Mouse (Mus musculus): Measurements from ENCODE around the gene Zfp128. TPM values are rescaled to one million over a fixed set of nuclear protein-coding genes. Genes with fewer than 3 reads are reported as not detected.
"Not testable (repeated sequence)": the region's sequence is repeated elsewhere in the genome, so short reads cannot be mapped to it uniquely, and the experiment has no call there.

Zfp128 gene
- polyA plus RNA-seq, 1 experiment from 2014 or later = 4.7 TPM

DNA sequence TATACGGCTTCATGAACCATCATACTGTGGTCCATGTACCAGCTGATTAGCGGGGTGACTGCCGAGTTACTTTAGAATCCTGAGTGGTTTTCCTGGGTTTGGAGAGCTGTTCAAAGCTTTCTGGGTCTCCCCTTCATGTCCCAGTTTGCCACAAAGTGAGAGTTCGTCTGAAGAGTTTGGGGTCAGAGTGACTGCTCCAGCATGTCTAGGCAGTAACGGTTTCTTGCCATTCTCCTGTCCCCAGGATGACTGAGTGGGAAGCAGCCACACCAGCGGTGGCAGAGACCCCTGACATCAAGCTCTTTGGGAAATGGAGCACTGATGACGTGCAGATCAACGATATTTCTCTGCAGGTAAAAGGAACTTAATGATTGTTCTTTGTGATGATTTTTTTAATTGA lies 41.8 kb downstream of the Zfp128 start:
- 2% methylated on average over 8 of the region's 8 CpGs for WGBS
- TF ChIP-seq CTCF (IDR thresholded peaks at IDR 0.05; ENCODE audit: low read depth) = no peak
- ATAC-seq (ENCODE audit: insufficient read depth) (no peak), DNase-seq (no peak)
- Histone ChIP-seq H3K27me3 (ENCODE audit: insufficient read depth, low read length) (no peaks in the 10 kb centered on the region), H3K9me3 (ENCODE audit: low read depth, low read length) (no peaks in the 10 kb centered on the region), H3K4me1 (ENCODE audit: insufficient read depth) (peaks cover 9% of the 10 kb centered on the region), H3K9ac (peak overlapping the region; percentile 75), H3K4me2 (peak overlapping the region; percentile 97), H3K27ac (ENCODE audit: low read depth) (no peak overlapping the region), H3K4me3 (ENCODE audit: low read depth, low read length) (peak overlapping the region; percentile 91), H3K36me3 (ENCODE audit: insufficient read depth) (peaks cover 41% of the 10 kb centered on the region)

DNA sequence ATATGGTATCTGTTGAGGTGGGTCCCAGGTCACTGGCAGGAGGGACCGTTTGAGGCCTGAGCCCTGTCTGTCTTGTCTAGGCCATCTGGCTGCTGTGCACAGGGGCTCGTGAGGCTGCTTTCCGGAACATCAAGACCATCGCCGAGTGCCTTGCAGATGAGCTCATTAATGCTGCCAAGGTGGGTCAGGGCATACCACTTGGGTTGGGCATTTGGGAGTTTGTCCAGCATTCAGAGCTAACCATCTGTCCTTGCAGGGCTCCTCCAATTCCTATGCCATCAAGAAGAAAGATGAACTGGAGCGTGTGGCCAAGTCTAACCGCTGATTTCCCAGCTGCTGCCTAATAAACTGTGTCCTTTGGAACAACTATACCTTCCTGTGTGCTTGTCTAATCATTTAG lies 45.3 kb downstream of the Zfp128 start:
- WGBS = 76% methylated on average over 7 of the region's 7 CpGs
- Histone ChIP-seq H3K9me3 (ENCODE audit: low read depth, low read length) (no peaks in the 10 kb centered on the region), H3K9ac (no peak overlapping the region), H3K4me1 (ENCODE audit: insufficient read depth) (peaks cover 9% of the 10 kb centered on the region), H3K4me3 (ENCODE audit: low read depth, low read length) (no peak overlapping the region), H3K27me3 (ENCODE audit: insufficient read depth, low read length) (0 out of 2 replicates have a peak, but pooled peaks cover 4% of the 10 kb centered on the region), H3K27ac (ENCODE audit: low read depth) (no peak overlapping the region), H3K36me3 (ENCODE audit: insufficient read depth) (peaks cover 46% of the 10 kb centered on the region), H3K4me2 (no peak overlapping the region)
- TF ChIP-seq CTCF (IDR thresholded peaks at IDR 0.05; ENCODE audit: low read depth) = no peak
- ATAC-seq (ENCODE audit: insufficient read depth) (no peak), DNase-seq (no peak)

GRCm38 (mm10) chr7:12927191-12927680 lies 46.3 kb downstream of the Zfp128 start, which contains the start of gene Rnf225:
Gene Rnf225 (plus strand): TSS chr7:12927416.
- Histone ChIP-seq H3K4me3 (ENCODE audit: low read depth, low read length) (peak within 1 kb of the TSS; percentile 36), H3K27ac (ENCODE audit: low read depth) (no peak within 1 kb of the TSS), H3K9me3 (ENCODE audit: low read depth, low read length) (no peaks in the 10 kb centered on the region), H3K4me1 (ENCODE audit: insufficient read depth) (peaks cover 9% of the 10 kb centered on the region), H3K9ac (peak within 1 kb of the TSS; percentile 52), H3K36me3 (ENCODE audit: insufficient read depth) (peaks cover 46% of the 10 kb centered on the region), H3K27me3 (ENCODE audit: insufficient read depth, low read length) (0 out of 2 replicates have a peak, but pooled peaks cover 4% of the 10 kb centered on the region), H3K4me2 (peak within 1 kb of the TSS; percentile 66)
- DNase-seq (peak; percentile 72), ATAC-seq (ENCODE audit: insufficient read depth) (peak; percentile 30)
- TF ChIP-seq CTCF (IDR thresholded peaks at IDR 0.05; ENCODE audit: low read depth) = no peak
- 22% methylated on average over 8 of the region's 8 CpGs for WGBS

DNA sequence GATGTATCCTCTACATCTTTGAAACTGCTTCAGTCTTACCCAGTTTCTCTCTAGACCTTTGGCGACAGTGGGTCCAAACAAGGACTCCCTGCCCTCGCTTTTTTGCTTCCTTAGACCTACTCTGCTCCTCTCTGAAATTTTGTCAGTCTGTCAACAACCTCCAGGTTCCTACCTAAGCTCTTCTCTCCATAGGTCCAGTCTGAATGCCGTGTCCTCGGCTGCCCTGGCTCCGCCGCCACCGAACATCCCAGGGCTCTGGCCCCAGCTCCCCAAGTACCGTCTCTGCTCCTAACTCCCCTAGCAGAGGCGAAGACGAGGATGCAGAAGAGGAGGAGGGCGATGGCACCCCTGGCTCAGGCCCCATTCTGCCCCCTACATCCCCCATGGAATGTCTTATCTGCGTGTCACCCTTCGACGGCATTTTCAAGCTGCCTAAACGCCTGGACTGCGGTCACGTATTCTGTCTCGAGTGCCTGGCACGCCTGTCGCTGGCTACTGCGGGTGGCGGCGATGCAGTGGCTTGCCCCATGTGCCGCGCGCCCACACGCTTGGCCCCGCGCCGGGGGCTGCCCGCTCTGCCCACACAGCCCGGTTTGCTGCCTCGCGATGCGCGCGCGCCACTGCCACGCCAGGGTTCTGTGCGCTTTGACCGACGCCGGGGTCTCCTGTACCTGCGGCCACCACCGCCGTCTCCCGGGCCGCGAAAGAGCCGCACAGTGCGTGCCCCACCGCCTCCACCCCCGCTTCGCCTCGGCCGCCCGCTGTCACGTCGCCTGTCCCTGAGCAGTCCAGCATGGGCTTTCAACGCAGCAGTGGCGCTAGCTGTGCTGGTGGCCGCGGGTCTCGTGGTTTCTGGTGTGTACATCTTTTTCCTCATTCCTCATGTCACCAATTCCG lies 47.0 kb downstream of the Zfp128 start:
- peaks cover 7% of the 10 kb centered on the region for H3K4me1 ChIP-seq (ENCODE audit: insufficient read depth)
- peaks cover 45% of the 10 kb centered on the region for H3K36me3 ChIP-seq (ENCODE audit: insufficient read depth)
- peak overlapping the region; percentile 52 for H3K9ac ChIP-seq
- ATAC-seq (ENCODE audit: insufficient read depth) (peak; percentile 64), DNase-seq (peak; percentile 53)
- H3K27me3 ChIP-seq (ENCODE audit: insufficient read depth, low read length) = 0 out of 2 replicates have a peak, but pooled peaks cover 4% of the 10 kb centered on the region
- no peak for TF ChIP-seq CTCF (IDR thresholded peaks at IDR 0.05; ENCODE audit: low read depth)
- no peaks in the 10 kb centered on the region for H3K9me3 ChIP-seq (ENCODE audit: low read depth, low read length)
- peak overlapping the region; percentile 66 for H3K4me2 ChIP-seq
- WGBS = 4% methylated on average over 65 of the region's 65 CpGs
- peak overlapping the region; percentile 36 for H3K4me3 ChIP-seq (ENCODE audit: low read depth, low read length)
- no peak overlapping the region for H3K27ac ChIP-seq (ENCODE audit: low read depth)

DNA sequence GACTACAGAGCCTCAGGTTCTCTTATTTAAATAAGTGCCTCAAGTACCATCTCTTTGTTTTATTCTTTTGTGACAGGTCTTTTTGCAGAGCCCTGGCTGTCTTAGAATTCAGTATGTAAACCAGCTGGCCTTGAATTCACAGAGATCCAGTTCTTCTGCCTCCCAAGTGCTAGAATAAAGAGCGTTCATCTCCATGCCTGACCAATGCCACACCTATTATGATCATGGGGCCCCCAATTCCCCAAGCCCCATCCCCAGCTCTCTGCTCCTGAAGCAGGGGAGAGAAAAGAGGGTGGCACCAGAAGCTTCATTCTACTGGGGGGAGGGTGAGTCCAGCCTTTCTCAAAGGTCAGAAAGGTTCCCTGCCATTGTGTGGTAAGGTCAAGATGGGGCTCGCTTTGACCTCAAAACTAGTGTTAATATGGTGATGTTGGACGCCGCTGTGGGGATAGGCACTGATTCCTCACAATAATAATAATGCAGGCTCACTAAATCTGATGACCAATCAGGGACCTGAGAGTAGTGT lies 52.7 kb downstream of the Zfp128 start:
- no peak for DNase-seq
- Histone ChIP-seq H3K36me3 (ENCODE audit: insufficient read depth) (0 out of 2 replicates have a peak, but pooled peaks cover 4% of the 10 kb centered on the region), H3K27me3 (ENCODE audit: insufficient read depth, low read length) (0 out of 2 replicates have a peak, but pooled peaks cover 1% of the 10 kb centered on the region), H3K9ac (no peak overlapping the region), H3K4me3 (ENCODE audit: low read depth, low read length) (no peak overlapping the region), H3K9me3 (ENCODE audit: low read depth, low read length) (no peaks in the 10 kb centered on the region), H3K27ac (ENCODE audit: low read depth) (no peak overlapping the region), H3K4me2 (no peak overlapping the region), H3K4me1 (ENCODE audit: insufficient read depth) (no peaks in the 10 kb centered on the region)
- no peak for TF ChIP-seq CTCF (IDR thresholded peaks at IDR 0.05; ENCODE audit: low read depth)
- no peak for ATAC-seq (ENCODE audit: insufficient read depth)
- WGBS = 74% methylated on average over 4 of the region's 4 CpGs

DNA sequence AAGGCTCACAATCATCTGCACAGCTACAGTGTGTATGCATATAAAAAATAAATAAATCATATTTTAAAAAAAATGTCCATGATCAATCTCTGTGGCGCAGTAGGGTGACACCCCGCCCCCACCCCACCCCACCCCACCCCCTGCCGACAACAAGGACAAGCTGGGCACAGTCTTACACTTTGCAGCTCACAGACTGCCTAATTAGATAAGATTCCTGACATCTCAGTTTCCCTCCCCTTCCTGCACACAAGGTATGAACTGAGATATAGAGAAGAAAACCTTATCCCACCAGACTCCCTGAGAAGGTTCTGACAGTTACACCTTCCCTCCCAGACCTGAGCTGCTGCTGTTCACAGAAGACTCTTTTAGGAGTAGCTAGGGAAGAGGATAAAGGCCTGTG lies 53.8 kb downstream of the Zfp128 start:
- H3K36me3 ChIP-seq (ENCODE audit: insufficient read depth) = no peaks in the 10 kb centered on the region
- no peak overlapping the region for H3K9ac ChIP-seq
- no peaks in the 10 kb centered on the region for H3K9me3 ChIP-seq (ENCODE audit: low read depth, low read length)
- TF ChIP-seq CTCF (IDR thresholded peaks at IDR 0.05; ENCODE audit: low read depth) = no peak
- H3K27me3 ChIP-seq (ENCODE audit: insufficient read depth, low read length) = no peaks in the 10 kb centered on the region
- H3K4me2 ChIP-seq = no peak overlapping the region
- no peak overlapping the region for H3K4me3 ChIP-seq (ENCODE audit: low read depth, low read length)
- no peaks in the 10 kb centered on the region for H3K4me1 ChIP-seq (ENCODE audit: insufficient read depth)
- WGBS = 81% methylated on average over 3 of the region's 3 CpGs
- H3K27ac ChIP-seq (ENCODE audit: low read depth) = no peak overlapping the region
- ATAC-seq (ENCODE audit: insufficient read depth) (no peak), DNase-seq (no peak)

DNA sequence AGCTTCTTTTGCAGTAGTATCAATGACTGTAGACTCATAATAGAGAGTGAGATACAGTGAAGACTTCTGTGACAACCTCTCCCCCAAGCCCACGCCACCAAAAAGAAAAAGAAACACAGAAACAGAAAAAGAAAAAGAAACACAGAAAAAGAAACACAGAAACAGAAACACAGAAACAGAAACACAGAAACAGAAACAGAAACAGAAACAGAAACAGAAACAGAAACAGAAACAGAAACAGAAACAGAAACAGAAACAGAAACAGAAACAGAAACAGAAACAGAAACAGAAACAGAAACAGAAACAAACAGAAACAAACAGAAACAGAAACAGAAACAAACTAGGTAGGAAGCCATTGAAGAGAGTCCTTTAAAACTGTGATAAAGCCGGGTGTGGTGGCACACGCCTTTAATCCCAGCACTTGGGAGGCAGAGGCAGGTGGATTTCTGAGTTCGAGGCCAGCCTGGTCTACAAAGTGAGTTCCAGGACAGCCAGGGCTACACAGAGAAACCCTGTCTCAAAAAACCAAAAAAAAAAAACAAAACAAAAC lies 56.4 kb downstream of the Zfp128 start:
- H3K9me3 ChIP-seq (ENCODE audit: low read depth, low read length); H3K9ac ChIP-seq; ATAC-seq (ENCODE audit: insufficient read depth); H3K27me3 ChIP-seq (ENCODE audit: insufficient read depth, low read length); H3K36me3 ChIP-seq (ENCODE audit: insufficient read depth); H3K4me2 ChIP-seq; H3K4me3 ChIP-seq (ENCODE audit: low read depth, low read length); H3K4me1 ChIP-seq (ENCODE audit: insufficient read depth); H3K27ac ChIP-seq (ENCODE audit: low read depth); DNase-seq: not testable (repeated sequence)
- WGBS = 83% methylated on average over 3 of the region's 4 CpGs

All from lung, embryonic 14.5 days (tissue).